Mouse (Mus musculus) neutrophil, adult 5-6 weeks (primary cell): ENCODE results near the gene Gm17359. TPM values are rescaled to one million over a fixed set of nuclear protein-coding genes. Genes with fewer than 3 reads are reported as not detected.

ENCODE experiments used
- ATAC-seq: fragments of 151-379, 151-347 bp; 2 replicates; pipeline ENCODE4 v1.8.0; 2017; ENCODE audit warnings: mild to moderate bottlenecking, moderate TSS enrichment; ENCODE audit not compliant: insufficient number of reproducible peaks, poor library complexity, low FRiP score, severe bottlenecking; ENCODE audit errors: extremely low read depth
- total RNA-seq: library from RNA; stranded (forward); fragments of 200-1000 nt; gene quantifications from 2 replicates; pipeline ENCODE4 v1.2.3, GENCODE M21; 2017

Gm17359 gene
- total RNA-seq, 1 experiment from 2014 or later: not detected

GRCm38 (mm10) chr3:79340737-79341136 is 4.3 kb downstream of the Gm17359 start:
- no peak for ATAC-seq

- ATAC-seq: no peak
Observed at GRCm38 (mm10) chr3:79342961-79343735, 6.7 kb downstream of the Gm17359 start.

- no peak for ATAC-seq
Observed at GRCm38 (mm10) chr3:79349311-79349710, 12.8 kb downstream of the Gm17359 start.

- no peak for ATAC-seq
Observed at GRCm38 (mm10) chr3:79358721-79359120, 22.3 kb downstream of the Gm17359 start.

- ATAC-seq: no peak
Observed at GRCm38 (mm10) chr3:79360317-79361101, 24.0 kb downstream of the Gm17359 start.

DNA sequence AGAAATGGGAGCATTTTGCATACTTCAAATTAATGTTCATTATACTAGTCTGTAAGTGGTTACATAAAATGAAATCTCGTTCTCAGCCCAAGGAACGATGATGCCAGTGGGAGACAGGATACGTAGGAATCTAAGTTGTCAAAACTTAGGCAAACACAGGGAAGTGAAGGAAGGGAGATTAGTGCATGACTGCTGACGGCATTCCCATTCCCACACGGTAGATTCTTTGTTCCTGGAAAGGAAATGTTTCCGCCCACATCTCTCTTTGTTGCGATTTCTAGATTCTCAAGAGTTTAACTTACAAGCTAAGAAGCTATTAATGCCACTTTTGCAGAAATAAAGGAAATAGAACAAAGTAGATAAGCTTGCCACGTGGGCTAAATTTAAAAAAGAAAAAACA is 29.6 kb downstream of the Gm17359 start:
- no peak for ATAC-seq

GRCm38 (mm10) chr3:79368306-79368705 is 31.8 kb downstream of the Gm17359 start:
- no peak for ATAC-seq

DNA sequence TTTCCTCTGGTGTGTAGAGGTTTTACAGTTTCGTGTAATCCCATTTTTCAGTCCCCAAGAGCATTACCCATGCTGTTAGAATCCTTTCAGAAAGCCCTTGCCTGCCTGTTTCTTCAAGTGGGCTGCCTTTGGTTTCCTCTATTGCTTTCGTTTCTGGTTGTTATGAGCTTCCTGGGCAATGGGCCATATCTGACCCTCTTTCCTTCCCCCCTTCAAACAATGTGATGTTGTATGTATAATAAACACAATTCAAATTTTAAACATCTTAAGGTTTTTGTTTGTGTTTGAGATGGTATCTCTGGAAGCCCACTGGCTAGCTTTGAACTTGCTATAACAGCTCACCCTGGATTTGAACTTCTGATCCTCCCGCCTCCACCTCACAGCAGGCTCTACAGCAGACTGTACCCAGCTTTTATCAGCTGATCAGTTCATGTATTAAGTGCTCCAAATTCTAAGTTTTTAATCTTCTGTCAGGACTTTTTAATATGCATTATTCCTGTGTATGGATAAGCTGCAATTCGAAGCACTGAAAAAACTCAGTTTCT is 34.0 kb downstream of the Gm17359 start:
- no peak for ATAC-seq

GRCm38 (mm10) chr3:79371506-79372195 is 35.2 kb downstream of the Gm17359 start:
- ATAC-seq: no peak

DNA sequence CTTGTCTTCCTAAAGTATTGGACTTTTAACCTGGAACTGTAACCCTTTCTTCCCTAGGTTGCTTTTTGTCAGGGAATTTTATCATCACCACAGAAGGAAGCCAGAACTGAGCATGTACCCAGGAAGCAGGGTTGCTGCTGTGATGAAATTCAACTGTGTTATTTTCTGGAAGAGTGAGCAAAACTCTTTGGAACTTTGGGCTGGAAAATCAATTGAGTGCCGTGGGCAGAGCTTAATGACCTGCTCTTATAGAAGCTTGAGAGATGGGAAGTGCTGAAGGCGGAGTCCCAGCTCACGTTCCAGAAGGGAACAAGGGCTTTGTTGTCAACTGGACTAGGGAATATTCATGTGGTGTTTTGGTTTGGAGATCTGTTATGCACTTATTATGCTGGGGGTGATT is 37.5 kb downstream of the Gm17359 start:
- ATAC-seq: no peak

- no peak for ATAC-seq
Observed at GRCm38 (mm10) chr3:79378086-79378485, 41.6 kb downstream of the Gm17359 start.

- no peak for ATAC-seq
Observed at GRCm38 (mm10) chr3:79379255-79379836, 42.9 kb downstream of the Gm17359 start.

DNA sequence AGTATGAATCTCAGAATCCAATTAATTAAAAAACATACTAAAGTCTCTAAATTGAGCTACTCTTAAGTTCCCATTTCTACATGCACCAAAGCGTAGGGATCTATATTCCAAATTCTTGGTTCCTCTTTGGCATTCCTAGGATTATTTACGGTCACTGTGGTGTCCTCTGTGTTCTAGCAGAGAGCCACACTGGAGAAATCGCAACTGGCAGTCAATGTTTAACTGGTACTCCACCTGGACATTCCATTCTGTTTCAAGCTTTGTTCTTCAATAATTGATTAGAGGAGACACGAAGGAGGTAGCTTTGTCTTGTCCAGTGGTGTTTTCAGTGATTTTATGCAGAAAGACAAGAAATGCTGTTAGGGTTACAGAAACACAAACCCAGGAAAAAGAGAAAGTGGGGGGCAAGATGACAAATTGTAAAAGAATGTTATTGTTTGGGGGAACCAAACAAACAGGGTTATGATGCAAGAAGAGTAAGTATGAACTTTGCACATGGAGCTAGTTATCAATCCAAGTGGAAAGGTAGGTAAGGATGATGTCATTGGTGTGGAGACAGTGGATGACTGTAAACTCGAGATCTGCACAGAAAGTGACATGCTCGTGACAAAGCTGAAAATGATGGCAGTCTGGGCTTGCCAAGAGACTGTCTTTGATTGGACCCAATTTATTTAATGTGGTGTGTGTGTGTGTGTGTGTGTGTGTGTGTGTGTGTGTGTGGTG is 43.6 kb downstream of the Gm17359 start:
- ATAC-seq: no peak

- no peak for ATAC-seq
Observed at GRCm38 (mm10) chr3:79381398-79381797, 44.9 kb downstream of the Gm17359 start.

DNA sequence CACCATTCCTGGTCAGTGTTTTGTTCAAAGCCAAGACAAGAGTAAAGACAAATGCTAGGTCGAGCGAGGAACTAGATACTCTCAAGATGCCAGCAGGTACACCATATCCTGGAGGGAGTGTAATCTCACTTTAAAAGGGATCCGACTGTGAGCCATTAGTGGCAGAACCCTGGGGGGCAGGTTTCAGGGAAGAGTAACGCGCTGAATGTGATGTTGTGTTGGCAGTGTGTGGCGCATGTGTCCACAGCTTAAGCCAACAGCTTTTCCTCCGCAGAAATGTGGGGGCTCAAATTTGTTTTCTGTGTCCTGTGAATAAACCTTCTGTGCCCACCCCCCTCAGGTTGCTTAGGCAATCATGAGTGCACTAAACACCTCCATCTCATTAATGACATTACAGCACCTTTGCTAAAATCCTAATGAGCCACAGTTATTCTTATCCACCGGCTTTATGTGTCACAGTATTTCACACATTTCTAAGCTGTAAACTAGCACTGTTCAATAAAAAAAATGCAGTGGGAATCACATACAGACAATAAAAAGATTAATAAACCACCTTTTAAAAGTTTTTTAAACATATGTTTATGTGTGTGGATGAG is 49.1 kb downstream of the Gm17359 start:
- ATAC-seq: no peak

GRCm38 (mm10) chr3:79389081-79389480 is 52.6 kb downstream of the Gm17359 start:
- ATAC-seq: no peak

- no peak for ATAC-seq
Observed at GRCm38 (mm10) chr3:79400552-79400951, 64.1 kb downstream of the Gm17359 start.

DNA sequence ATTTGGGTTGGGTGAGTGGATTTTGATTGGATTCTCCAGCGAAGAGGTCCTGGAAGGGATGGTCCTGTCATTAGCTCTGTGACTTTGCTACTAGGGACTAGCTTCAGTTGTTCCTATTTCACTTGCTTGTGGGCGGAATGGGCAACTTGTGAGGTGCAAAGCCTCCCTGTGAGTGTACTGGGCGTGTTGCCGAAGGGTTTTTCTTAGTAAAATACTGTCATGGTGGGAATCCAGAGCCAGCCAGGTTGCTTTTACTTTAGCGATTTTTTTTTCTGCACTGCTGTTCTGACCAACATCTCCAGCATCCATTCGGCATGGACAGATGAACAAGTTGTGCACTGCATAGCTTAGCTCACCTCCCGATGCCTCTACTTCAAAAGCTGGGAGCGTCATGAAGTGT is 65.6 kb downstream of the Gm17359 start:
- ATAC-seq: no peak
